Mouse (Mus musculus): ENCODE measurements around the gene Nme1. TPM values are rescaled to one million over a fixed set of nuclear protein-coding genes. Genes with fewer than 3 reads are reported as not detected.
A peak's percentile ranks its signal among the peaks of the same experiment; 100 is the strongest.

Gene Nme1
- polyA plus RNA-seq (2014; fragmentation: Nextera tagmentation; extraction: Ambion mirVana), result 315 and 317 TPM in 2 replicates

- ATAC-seq (replicated peaks; ENCODE audit: low FRiP score) (peak; percentile 94), DNase-seq (ENCODE audit: low spot score) (peak; percentile 98)
- peak within 1 kb of the TSS; percentile 59; the same call in 1 of the 2 replicates for H3K27ac ChIP-seq (ENCODE audit: low read depth, low read length)
- peak within 1 kb of the TSS; percentile 63 for H3K4me2 ChIP-seq
- H3K9ac ChIP-seq (ENCODE audit: low read depth, low read length), result peak within 1 kb of the TSS; percentile 84
- peaks cover 21% of the 10 kb centered on the region for H3K36me3 ChIP-seq (ENCODE audit: control insufficient read depth, insufficient read depth, low read length)
- H3K9me3 ChIP-seq (ENCODE audit: control insufficient read depth, low read length), result no peaks in the 10 kb centered on the region
- no peaks in the 10 kb centered on the region for H3K4me1 ChIP-seq (replicated peaks; ENCODE audit: control insufficient read depth, insufficient read depth, low read length)
- peak within 1 kb of the TSS; percentile 75 for H3K4me3 ChIP-seq (ENCODE audit: low read depth, low read length)
- no peaks in the 10 kb centered on the region for H3K27me3 ChIP-seq (replicated peaks; ENCODE audit: control insufficient read depth, insufficient read depth, low read length)
- WGBS, result under 1% methylated on average over 40 of the region's 40 CpGs
Observed at GRCm38 (mm10) chr11:93968005-93968847, at the start of gene Nme1, which contains the start of gene Gm20390. Gene Nme1 (minus strand): TSS chr11:93968521. Gene Gm20390 (minus strand): TSS chr11:93968293.

GRCm38 (mm10) chr11:94003346-94003745 lies 35.0 kb upstream of the Nme1 start:
- no peak for DNase-seq (ENCODE audit: low spot score)
- WGBS, result 93% methylated on average over 2 of the region's 2 CpGs
- no peaks in the 10 kb centered on the region for H3K4me1 ChIP-seq (replicated peaks; ENCODE audit: control insufficient read depth, insufficient read depth, low read length)
- ATAC-seq (replicated peaks; ENCODE audit: low FRiP score), result no peak
- no peaks in the 10 kb centered on the region for H3K27me3 ChIP-seq (replicated peaks; ENCODE audit: control insufficient read depth, insufficient read depth, low read length)
- H3K27ac ChIP-seq (ENCODE audit: low read depth, low read length), result no peak overlapping the region
- H3K4me2 ChIP-seq, result no peak overlapping the region
- H3K4me3 ChIP-seq (ENCODE audit: low read depth, low read length), result no peak overlapping the region
- no peaks in the 10 kb centered on the region for H3K9me3 ChIP-seq (ENCODE audit: control insufficient read depth, low read length)
- H3K36me3 ChIP-seq (ENCODE audit: control insufficient read depth, insufficient read depth, low read length), result no peaks in the 10 kb centered on the region
- no peak overlapping the region for H3K9ac ChIP-seq (ENCODE audit: low read depth, low read length)

GRCm38 (mm10) chr11:93999276-93999675 lies 31.0 kb upstream of the Nme1 start:
- Histone ChIP-seq H3K4me1 (replicated peaks; ENCODE audit: control insufficient read depth, insufficient read depth, low read length) (peaks cover 11% of the 10 kb centered on the region), H3K4me2 (no peak overlapping the region), H3K9ac (ENCODE audit: low read depth, low read length) (no peak overlapping the region), H3K27me3 (replicated peaks; ENCODE audit: control insufficient read depth, insufficient read depth, low read length) (no peaks in the 10 kb centered on the region), H3K9me3 (ENCODE audit: control insufficient read depth, low read length) (no peaks in the 10 kb centered on the region), H3K36me3 (ENCODE audit: control insufficient read depth, insufficient read depth, low read length) (no peaks in the 10 kb centered on the region), H3K4me3 (ENCODE audit: low read depth, low read length) (no peak overlapping the region), H3K27ac (ENCODE audit: low read depth, low read length) (no peak overlapping the region)
- ATAC-seq (replicated peaks; ENCODE audit: low FRiP score) (no peak), DNase-seq (ENCODE audit: low spot score) (no peak)

- H3K4me1 ChIP-seq (replicated peaks; ENCODE audit: control insufficient read depth, insufficient read depth, low read length), result peaks cover 12% of the 10 kb centered on the region
- no peaks in the 10 kb centered on the region for H3K9me3 ChIP-seq (ENCODE audit: control insufficient read depth, low read length)
- no peak overlapping the region for H3K9ac ChIP-seq (ENCODE audit: low read depth, low read length)
- ATAC-seq (replicated peaks; ENCODE audit: low FRiP score), result no peak
- H3K27me3 ChIP-seq (replicated peaks; ENCODE audit: control insufficient read depth, insufficient read depth, low read length), result no peaks in the 10 kb centered on the region
- 40% methylated on average over 13 of the region's 13 CpGs for whole genome bisulfite sequencing
- H3K36me3 ChIP-seq (ENCODE audit: control insufficient read depth, insufficient read depth, low read length), result no peaks in the 10 kb centered on the region
- H3K4me2 ChIP-seq, result peak overlapping the region; percentile 92
- DNase-seq (ENCODE audit: low spot score), result no peak
- peak overlapping the region; percentile 96 for H3K4me3 ChIP-seq (ENCODE audit: low read depth, low read length)
- no peak overlapping the region for H3K27ac ChIP-seq (ENCODE audit: low read depth, low read length)
Observed at GRCm38 (mm10) chr11:93997141-93997775, 28.9 kb upstream of the Nme1 start.

GRCm38 (mm10) chr11:93996306-93997140 lies 28.2 kb upstream of the Nme1 start:
- no peak for DNase-seq (ENCODE audit: low spot score)
- ATAC-seq (replicated peaks; ENCODE audit: low FRiP score), result peak; percentile 26
- peak overlapping the region; percentile 88 for H3K9ac ChIP-seq (ENCODE audit: low read depth, low read length)
- H3K4me2 ChIP-seq, result peak overlapping the region; percentile 92
- H3K27ac ChIP-seq (ENCODE audit: low read depth, low read length), result peak overlapping the region; percentile 99
- H3K27me3 ChIP-seq (replicated peaks; ENCODE audit: control insufficient read depth, insufficient read depth, low read length), result no peaks in the 10 kb centered on the region
- WGBS, result under 1% methylated on average over 58 of the region's 58 CpGs
- H3K4me3 ChIP-seq (ENCODE audit: low read depth, low read length), result peak overlapping the region; percentile 96
- no peaks in the 10 kb centered on the region for H3K9me3 ChIP-seq (ENCODE audit: control insufficient read depth, low read length)
- no peaks in the 10 kb centered on the region for H3K36me3 ChIP-seq (ENCODE audit: control insufficient read depth, insufficient read depth, low read length)
- peaks cover 12% of the 10 kb centered on the region for H3K4me1 ChIP-seq (replicated peaks; ENCODE audit: control insufficient read depth, insufficient read depth, low read length)

GRCm38 (mm10) chr11:93995720-93996305 lies 27.5 kb upstream of the Nme1 start, which contains the start of gene Spag9:
Gene Spag9 (plus strand): TSS chr11:93996091.
- 1% methylated on average over 59 of the region's 70 CpGs for WGBS
- peak; percentile 91 for ATAC-seq (replicated peaks; ENCODE audit: low FRiP score)
- H3K27ac ChIP-seq (ENCODE audit: low read depth, low read length), result peak within 1 kb of the TSS; percentile 99
- peak within 1 kb of the TSS; percentile 96 for H3K4me3 ChIP-seq (ENCODE audit: low read depth, low read length)
- no peaks in the 10 kb centered on the region for H3K9me3 ChIP-seq (ENCODE audit: control insufficient read depth, low read length)
- no peaks in the 10 kb centered on the region for H3K27me3 ChIP-seq (replicated peaks; ENCODE audit: control insufficient read depth, insufficient read depth, low read length)
- H3K4me1 ChIP-seq (replicated peaks; ENCODE audit: control insufficient read depth, insufficient read depth, low read length), result peaks cover 12% of the 10 kb centered on the region
- peak; percentile 92 for DNase-seq (ENCODE audit: low spot score)
- H3K9ac ChIP-seq (ENCODE audit: low read depth, low read length), result peak within 1 kb of the TSS; percentile 88
- H3K36me3 ChIP-seq (ENCODE audit: control insufficient read depth, insufficient read depth, low read length), result no peaks in the 10 kb centered on the region
- peak within 1 kb of the TSS; percentile 92 for H3K4me2 ChIP-seq

GRCm38 (mm10) chr11:93995111-93995719 lies 26.9 kb upstream of the Nme1 start:
- Histone ChIP-seq H3K36me3 (ENCODE audit: control insufficient read depth, insufficient read depth, low read length) (no peaks in the 10 kb centered on the region), H3K9ac (ENCODE audit: low read depth, low read length) (peak overlapping the region; percentile 88), H3K9me3 (ENCODE audit: control insufficient read depth, low read length) (no peaks in the 10 kb centered on the region), H3K27me3 (replicated peaks; ENCODE audit: control insufficient read depth, insufficient read depth, low read length) (no peaks in the 10 kb centered on the region), H3K27ac (ENCODE audit: low read depth, low read length) (peak overlapping the region; percentile 99), H3K4me2 (peak overlapping the region; percentile 88), H3K4me3 (ENCODE audit: low read depth, low read length) (peak overlapping the region; percentile 96), H3K4me1 (replicated peaks; ENCODE audit: control insufficient read depth, insufficient read depth, low read length) (peaks cover 12% of the 10 kb centered on the region)
- ATAC-seq (replicated peaks; ENCODE audit: low FRiP score) (peak; percentile 75), DNase-seq (ENCODE audit: low spot score) (peak; percentile 50)
- WGBS, result 2% methylated on average over 15 of the region's 15 CpGs
